Mouse (Mus musculus): ENCODE data around the gene Gm45140. TPM values are rescaled to one million over a fixed set of nuclear protein-coding genes. Genes with fewer than 3 reads are reported as not detected.
A peak's percentile ranks its signal among the peaks of the same experiment; 100 is the strongest.

Gm45140 gene
- polyA plus RNA-seq, 1 experiment from 2014 or later = 3.6 TPM

DNA sequence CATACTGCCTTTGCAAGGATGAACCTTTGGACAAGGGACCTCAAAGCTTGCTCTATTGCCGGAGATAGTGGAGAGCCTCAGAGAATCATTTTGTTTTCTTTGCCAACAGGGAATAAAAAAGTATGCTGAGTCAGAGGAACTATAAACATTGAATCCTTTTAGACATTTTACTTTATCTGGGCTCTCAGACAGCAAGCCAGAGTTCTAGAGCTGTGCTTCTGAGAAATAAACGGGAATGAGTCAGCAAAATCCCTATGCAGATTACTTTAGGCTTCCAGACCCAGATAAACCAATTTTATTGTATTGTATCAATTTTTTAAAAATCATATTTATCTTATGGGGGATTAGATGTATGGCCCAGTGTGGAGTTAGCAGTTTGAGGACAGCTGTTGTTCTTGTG lies 31.7 kb upstream of the Gm45140 start:
- no peaks in the 10 kb centered on the region for H3K9me3 ChIP-seq (replicated peaks)
- WGBS = 88% methylated on average over 2 of the region's 2 CpGs
- H3K27me3 ChIP-seq (ENCODE audit: low read depth, poor library complexity, severe bottlenecking) = no peaks in the 10 kb centered on the region
- no peak overlapping the region for H3K4me3 ChIP-seq
- H3K27ac ChIP-seq = no peak overlapping the region
- H3K4me1 ChIP-seq = no peaks in the 10 kb centered on the region; the same call in 1 of the 2 replicates
- no peaks in the 10 kb centered on the region for H3K36me3 ChIP-seq
- DNase-seq (ENCODE audit: low spot score) = no peak

- WGBS = 90% methylated on average over 6 of the region's 6 CpGs
- Histone ChIP-seq H3K27me3 (ENCODE audit: low read depth, poor library complexity, severe bottlenecking) (no peaks in the 10 kb centered on the region), H3K4me1 (no peaks in the 10 kb centered on the region; the same call in 1 of the 2 replicates)
These were observed 30.6 kb upstream of the Gm45140 start for GRCm38 (mm10) chr6:87866211-87866610.

DNA sequence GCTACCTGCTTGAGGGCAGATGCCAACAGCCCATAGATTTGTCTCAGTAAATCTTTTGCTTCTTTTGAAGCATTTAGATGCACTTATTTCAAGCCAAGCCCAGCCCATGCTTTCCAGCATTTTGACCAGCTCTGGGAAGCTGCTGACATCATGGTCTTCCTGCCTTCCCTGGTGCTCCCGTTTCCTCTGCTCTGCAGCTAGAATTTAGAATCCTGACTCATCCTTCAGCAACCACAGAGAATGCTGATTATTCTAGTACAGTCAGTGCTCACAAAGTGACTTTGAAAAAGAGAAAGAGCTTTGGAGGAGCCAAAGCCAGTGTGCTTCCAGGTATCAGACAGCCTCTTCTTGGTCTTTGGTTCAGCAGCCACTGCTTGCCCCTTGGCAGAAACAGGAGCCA lies 21.5 kb upstream of the Gm45140 start:
- no peaks in the 10 kb centered on the region for H3K36me3 ChIP-seq
- no peaks in the 10 kb centered on the region for H3K27me3 ChIP-seq (ENCODE audit: low read depth, poor library complexity, severe bottlenecking)
- 77% methylated on average over 1 of the region's 1 CpGs for WGBS
- H3K4me1 ChIP-seq = no peaks in the 10 kb centered on the region
- H3K9me3 ChIP-seq (replicated peaks) = no peaks in the 10 kb centered on the region
- DNase-seq (ENCODE audit: low spot score) = no peak
- H3K4me3 ChIP-seq = no peak overlapping the region
- H3K27ac ChIP-seq = no peak overlapping the region

More at GRCm38 (mm10) chr6:87866211-87866610, 30.6 kb upstream of the Gm45140 start:
- Histone ChIP-seq H3K9me3 (replicated peaks) (no peaks in the 10 kb centered on the region), H3K4me3 (no peak overlapping the region), H3K27ac (no peak overlapping the region), H3K36me3 (no peaks in the 10 kb centered on the region)
- no peak for DNase-seq (ENCODE audit: low spot score)

DNA sequence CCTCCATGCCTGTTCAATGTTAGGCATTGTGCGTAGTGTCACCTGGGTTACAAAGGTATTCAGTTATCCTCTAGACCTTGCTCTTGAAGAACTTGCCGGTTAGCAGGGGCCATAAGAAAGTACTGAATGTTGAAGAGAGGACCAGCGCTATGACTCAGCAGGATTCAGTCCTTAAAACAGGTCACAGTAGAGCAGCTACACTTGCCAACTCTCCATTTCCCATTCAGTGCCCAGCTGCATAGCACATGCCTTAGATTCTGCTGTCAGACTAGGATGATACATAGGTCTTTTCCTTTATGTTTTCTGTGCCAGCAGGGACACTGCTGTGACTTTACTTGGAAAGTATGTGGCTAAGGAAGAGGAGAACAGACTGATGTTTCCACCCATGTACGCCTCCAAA lies 17.9 kb upstream of the Gm45140 start:
- Histone ChIP-seq H3K4me1 (peaks cover 14% of the 10 kb centered on the region), H3K27ac (no peak overlapping the region), H3K27me3 (ENCODE audit: low read depth, poor library complexity, severe bottlenecking) (no peaks in the 10 kb centered on the region), H3K36me3 (peaks cover 5% of the 10 kb centered on the region), H3K9me3 (replicated peaks) (no peaks in the 10 kb centered on the region), H3K4me3 (no peak overlapping the region)
- WGBS = 89% methylated on average over 4 of the region's 4 CpGs
- no peak for DNase-seq (ENCODE audit: low spot score)

- no peaks in the 10 kb centered on the region for H3K27me3 ChIP-seq (ENCODE audit: low read depth, poor library complexity, severe bottlenecking)
- H3K4me3 ChIP-seq = 0 out of 2 replicates have a peak overlapping the region, but pooled peaks have one; percentile 95
- peaks cover 27% of the 10 kb centered on the region for H3K4me1 ChIP-seq
- peaks cover 20% of the 10 kb centered on the region for H3K36me3 ChIP-seq
- WGBS = 82% methylated on average over 6 of the region's 6 CpGs
- no peak for DNase-seq (ENCODE audit: low spot score)
- no peaks in the 10 kb centered on the region for H3K9me3 ChIP-seq (replicated peaks)
- no peak overlapping the region for H3K27ac ChIP-seq
These were observed 16.3 kb upstream of the Gm45140 start for GRCm38 (mm10) chr6:87851871-87852270.

- WGBS = under 1% methylated on average over 55 of the region's 55 CpGs
- no peaks in the 10 kb centered on the region for H3K9me3 ChIP-seq (replicated peaks)
- DNase-seq (ENCODE audit: low spot score) = peak; percentile 99
These were observed 15.5 kb upstream of the Gm45140 start, which contains the start of gene Cnbp for GRCm38 (mm10) chr6:87850900-87851614. Gene Cnbp, minus strand, starts transcription at chr6:87851106.

DNA sequence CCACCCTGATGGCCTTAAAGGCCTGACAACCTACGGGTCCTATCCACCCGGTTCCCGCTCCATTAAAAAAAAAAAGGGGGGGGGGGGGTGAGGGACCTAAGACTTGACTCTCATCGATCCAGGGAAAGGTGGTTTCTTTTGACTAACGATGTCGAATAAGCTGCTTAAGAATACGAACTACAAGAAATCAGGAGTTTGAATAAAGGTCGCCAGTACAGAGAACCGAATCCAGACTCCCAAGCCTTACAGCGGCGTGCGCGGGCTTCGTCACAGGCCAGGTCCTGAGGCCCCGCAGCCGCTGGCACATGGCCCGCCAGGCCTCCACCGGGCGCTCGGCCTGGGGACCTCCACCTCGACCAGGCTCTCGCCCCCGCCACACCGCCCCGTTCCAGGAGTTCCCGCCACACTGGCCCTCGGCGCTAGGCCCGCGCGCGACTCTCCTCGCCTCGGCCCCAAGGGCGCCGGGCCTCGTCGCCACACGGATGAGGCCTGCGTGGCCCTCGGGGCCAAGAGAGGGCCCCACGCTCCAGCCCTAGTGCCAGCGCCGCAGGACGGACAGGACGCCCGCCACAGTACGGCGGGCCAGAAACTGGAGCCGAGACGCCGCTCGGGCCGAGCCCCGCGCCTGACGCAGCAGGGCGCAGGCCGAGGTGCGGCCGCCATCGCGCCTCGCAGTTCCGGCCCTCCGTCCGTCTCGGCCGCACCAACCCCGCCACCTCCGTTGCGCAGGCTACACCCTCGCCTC lies 14.7 kb upstream of the Gm45140 start:
- Histone ChIP-seq H3K27ac (peak overlapping the region; percentile 100), H3K27me3 (ENCODE audit: low read depth, poor library complexity, severe bottlenecking) (no peaks in the 10 kb centered on the region), H3K4me3 (peak overlapping the region; percentile 95), H3K4me1 (peaks cover 28% of the 10 kb centered on the region), H3K36me3 (peaks cover 35% of the 10 kb centered on the region), H3K9me3 (replicated peaks) (no peaks in the 10 kb centered on the region)
- under 1% methylated on average over 73 of the region's 73 CpGs for WGBS
- peak; percentile 71 for DNase-seq (ENCODE audit: low spot score)

More at GRCm38 (mm10) chr6:87850900-87851614, 15.5 kb upstream of the Gm45140 start, which contains the start of gene Cnbp:
- Histone ChIP-seq H3K36me3 (peaks cover 28% of the 10 kb centered on the region), H3K4me3 (peak within 1 kb of the TSS; percentile 95), H3K27ac (peak within 1 kb of the TSS; percentile 100), H3K27me3 (ENCODE audit: low read depth, poor library complexity, severe bottlenecking) (no peaks in the 10 kb centered on the region), H3K4me1 (peaks cover 28% of the 10 kb centered on the region)

DNA sequence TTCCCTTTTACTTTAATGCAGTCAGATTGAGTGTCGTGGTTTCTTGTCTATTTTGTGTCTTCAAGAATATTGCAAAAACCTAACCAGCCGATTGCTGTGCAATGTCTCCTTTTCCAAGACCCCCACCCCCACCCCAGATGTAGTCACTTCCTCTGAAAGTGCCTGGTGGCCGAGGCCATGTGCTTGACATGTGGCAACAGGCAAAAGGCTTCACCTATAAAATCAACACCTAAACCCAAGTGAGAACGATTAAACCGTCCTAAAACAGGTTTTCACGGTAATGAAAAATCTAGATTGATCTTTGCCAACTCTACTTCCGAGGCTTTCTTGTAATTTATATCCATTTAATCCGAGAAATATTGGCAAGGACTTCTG lies 14.2 kb upstream of the Gm45140 start:
- H3K4me1 ChIP-seq = peaks cover 28% of the 10 kb centered on the region
- H3K9me3 ChIP-seq (replicated peaks) = no peaks in the 10 kb centered on the region
- peaks cover 41% of the 10 kb centered on the region for H3K36me3 ChIP-seq
- peak overlapping the region; percentile 95 for H3K4me3 ChIP-seq
- WGBS = under 1% methylated on average over 8 of the region's 8 CpGs
- DNase-seq (ENCODE audit: low spot score) = peak; percentile 72
- H3K27ac ChIP-seq = peak overlapping the region; percentile 100
- H3K27me3 ChIP-seq (ENCODE audit: low read depth, poor library complexity, severe bottlenecking) = no peaks in the 10 kb centered on the region

DNA sequence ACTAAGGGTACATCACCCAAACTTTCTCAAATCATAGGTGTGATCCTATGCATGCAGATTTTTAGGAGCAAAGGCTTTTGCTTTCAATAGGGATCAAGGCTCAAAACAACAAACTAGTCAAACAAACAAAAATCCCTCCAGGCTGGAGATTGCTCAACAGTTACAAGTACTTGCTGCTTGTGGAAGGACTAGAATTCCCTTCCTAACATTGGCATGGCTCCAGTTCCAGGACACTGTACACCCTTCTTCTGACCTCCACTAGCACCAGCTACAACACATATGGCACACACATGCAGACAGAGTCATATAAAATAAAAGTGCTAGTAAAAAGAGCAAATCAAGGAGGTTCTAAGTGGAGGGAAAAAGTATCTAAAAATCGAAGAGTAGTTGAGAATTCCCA lies 11.2 kb upstream of the Gm45140 start:
- Histone ChIP-seq H3K9me3 (replicated peaks) (no peaks in the 10 kb centered on the region), H3K4me3 (no peak overlapping the region), H3K27ac (no peak overlapping the region), H3K27me3 (ENCODE audit: low read depth, poor library complexity, severe bottlenecking) (no peaks in the 10 kb centered on the region), H3K36me3 (peaks cover 70% of the 10 kb centered on the region), H3K4me1 (peaks cover 28% of the 10 kb centered on the region)
- 83% methylated on average over 1 of the region's 1 CpGs for WGBS
- DNase-seq (ENCODE audit: low spot score) = no peak

- peaks cover 23% of the 10 kb centered on the region for H3K4me1 ChIP-seq
- peaks cover 75% of the 10 kb centered on the region for H3K36me3 ChIP-seq
- 92% methylated on average over 13 of the region's 13 CpGs for WGBS
- no peaks in the 10 kb centered on the region for H3K9me3 ChIP-seq (replicated peaks)
- H3K27ac ChIP-seq = no peak overlapping the region
- no peaks in the 10 kb centered on the region for H3K27me3 ChIP-seq (ENCODE audit: low read depth, poor library complexity, severe bottlenecking)
- no peak overlapping the region for H3K4me3 ChIP-seq
- no peak for DNase-seq (ENCODE audit: low spot score)
These were observed 9.6 kb upstream of the Gm45140 start for GRCm38 (mm10) chr6:87845031-87845695.

DNA sequence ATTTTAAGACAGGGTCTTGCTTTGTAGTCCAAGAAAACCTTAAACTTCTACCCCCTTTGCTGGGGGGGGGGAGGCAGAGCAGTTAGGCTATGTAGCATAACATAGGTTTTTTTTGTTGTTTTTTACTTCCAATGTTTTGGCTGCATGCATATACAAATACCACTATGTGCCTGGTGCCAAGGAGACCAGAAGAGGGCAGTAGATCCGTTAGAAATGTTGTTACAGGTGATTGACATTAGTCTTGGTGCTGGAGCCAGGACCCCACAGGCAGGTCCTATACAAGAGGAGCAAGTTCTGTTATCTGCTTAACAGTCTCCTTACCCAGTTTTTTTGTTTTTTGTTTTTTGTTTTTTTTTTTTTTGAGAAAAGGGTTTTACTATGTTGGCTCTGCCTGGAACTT lies 6.7 kb upstream of the Gm45140 start:
- H3K36me3 ChIP-seq = peaks cover 60% of the 10 kb centered on the region
- H3K9me3 ChIP-seq (replicated peaks) = no peaks in the 10 kb centered on the region
- H3K4me3 ChIP-seq = no peak overlapping the region
- DNase-seq (ENCODE audit: low spot score) = no peak
- WGBS = 32% methylated on average over 1 of the region's 1 CpGs
- H3K4me1 ChIP-seq = peaks cover 20% of the 10 kb centered on the region
- H3K27me3 ChIP-seq (ENCODE audit: low read depth, poor library complexity, severe bottlenecking) = no peaks in the 10 kb centered on the region
- H3K27ac ChIP-seq = no peak overlapping the region

- Histone ChIP-seq H3K4me1 (peaks cover 16% of the 10 kb centered on the region), H3K4me3 (no peak overlapping the region), H3K36me3 (peaks cover 57% of the 10 kb centered on the region), H3K27ac (no peak overlapping the region), H3K9me3 (replicated peaks) (no peaks in the 10 kb centered on the region), H3K27me3 (ENCODE audit: low read depth, poor library complexity, severe bottlenecking) (no peaks in the 10 kb centered on the region)
- no peak for DNase-seq (ENCODE audit: low spot score)
- WGBS = 78% methylated on average over 8 of the region's 8 CpGs
These were observed 6.0 kb upstream of the Gm45140 start for GRCm38 (mm10) chr6:87841635-87842034.
